Mouse (Mus musculus): ENCODE data around the gene Gsta4.

- TF ChIP-seq CTCF (IDR thresholded peaks at IDR 0.05; ENCODE audit: low read depth, low read length), result no peak
- TF ChIP-seq POLR2A (IDR thresholded peaks at IDR 0.05; ENCODE audit: insufficient read depth, low read length), result no peak
Observed at GRCm38 (mm10) chr9:78204194-78204593, 21.6 kb downstream of the Gsta4 start.
